Mouse (Mus musculus): ENCODE data around the gene Speg. TPM values are rescaled to one million over a fixed set of nuclear protein-coding genes. Genes with fewer than 3 reads are reported as not detected.

The Speg gene
- polyA plus RNA-seq, 1 experiment from 2014 or later, result 20.1 TPM

DNA sequence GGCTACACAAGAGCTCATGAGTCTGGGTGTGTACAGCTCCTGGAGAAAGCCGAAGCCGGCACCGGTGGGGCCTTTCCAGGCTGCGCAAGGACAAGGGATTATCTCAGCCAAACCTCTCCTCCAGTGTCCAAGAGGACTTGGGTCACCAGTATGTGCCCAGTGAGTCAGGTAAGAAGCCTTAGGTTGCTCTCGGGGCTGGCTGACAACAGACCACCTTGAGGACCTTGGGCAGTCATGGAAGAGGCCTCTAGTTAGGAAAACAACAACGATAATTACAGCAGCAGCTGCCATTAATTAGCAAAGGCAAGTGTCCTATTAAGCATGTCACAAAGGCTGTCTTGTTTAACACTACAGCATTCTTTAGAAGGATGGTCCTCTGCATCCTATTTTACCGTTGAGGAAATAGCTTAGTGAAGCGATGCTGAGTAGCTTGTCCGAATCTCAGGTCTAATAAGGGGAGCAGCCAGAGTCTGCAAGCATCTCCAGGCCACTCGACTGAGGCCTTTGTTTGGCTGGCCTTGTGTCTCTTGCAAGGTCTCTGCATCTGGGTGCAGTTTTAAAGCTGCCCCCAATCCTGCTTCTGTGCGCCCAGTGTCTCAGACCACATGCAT, 48.8 kb downstream of the Speg start:
- H3K27me3 ChIP-seq (replicated peaks), result peaks cover 41% of the 10 kb centered on the region
- no peak overlapping the region for H3K9ac ChIP-seq (replicated peaks)
- peaks cover 23% of the 10 kb centered on the region for H3K4me1 ChIP-seq
- ATAC-seq (ENCODE audit: low FRiP score), result no peak
- peaks cover 11% of the 10 kb centered on the region for H3K36me3 ChIP-seq
- no peak overlapping the region for H3K27ac ChIP-seq (replicated peaks)
- H3K9me3 ChIP-seq (replicated peaks), result no peaks in the 10 kb centered on the region
- no peak overlapping the region for H3K4me3 ChIP-seq (replicated peaks)
- 55% methylated on average over 11 of the region's 11 CpGs for WGBS
- H3K4me2 ChIP-seq, result no peak overlapping the region

DNA sequence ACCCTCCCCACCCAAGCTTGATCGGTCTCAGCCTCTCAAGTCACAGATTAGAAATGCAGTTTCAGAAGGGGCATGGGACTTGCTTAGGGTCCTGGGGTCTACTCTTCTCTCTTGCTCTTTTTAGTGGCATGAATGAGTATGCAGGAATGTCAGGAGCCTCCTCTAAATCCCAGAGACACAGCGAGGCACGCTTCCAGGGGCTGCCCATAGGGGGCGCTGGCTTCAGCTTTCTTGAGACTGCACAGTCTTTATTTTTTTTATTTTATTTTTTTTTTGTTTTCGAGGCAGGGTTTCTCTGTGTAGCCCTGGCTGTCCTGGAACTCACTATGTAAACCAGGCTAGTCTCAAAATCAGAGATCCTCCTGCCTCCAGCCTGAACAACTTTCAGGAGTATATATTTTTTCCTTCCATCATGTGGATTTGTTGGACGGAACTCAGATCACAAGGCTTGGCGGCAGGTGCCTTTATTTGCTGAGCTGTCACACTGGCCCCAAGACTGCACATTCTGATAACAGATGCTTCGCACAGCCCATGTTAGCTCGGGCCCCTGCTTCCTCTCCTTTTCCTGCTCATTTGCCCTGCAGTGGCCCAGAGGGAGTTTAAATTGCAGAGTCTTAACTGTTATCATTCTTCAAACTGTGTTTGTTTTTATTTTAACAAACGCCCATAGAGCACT, 50.8 kb downstream of the Speg start:
- WGBS, result 35% methylated on average over 10 of the region's 10 CpGs
- Histone ChIP-seq H3K9me3 (replicated peaks) (no peaks in the 10 kb centered on the region), H3K27me3 (replicated peaks) (peaks cover 39% of the 10 kb centered on the region), H3K4me1 (peaks cover 23% of the 10 kb centered on the region), H3K9ac (replicated peaks) (no peak overlapping the region), H3K4me3 (replicated peaks) (no peak overlapping the region), H3K36me3 (peaks cover 14% of the 10 kb centered on the region), H3K27ac (replicated peaks) (no peak overlapping the region), H3K4me2 (no peak overlapping the region)
- no peak for ATAC-seq (ENCODE audit: low FRiP score)

DNA sequence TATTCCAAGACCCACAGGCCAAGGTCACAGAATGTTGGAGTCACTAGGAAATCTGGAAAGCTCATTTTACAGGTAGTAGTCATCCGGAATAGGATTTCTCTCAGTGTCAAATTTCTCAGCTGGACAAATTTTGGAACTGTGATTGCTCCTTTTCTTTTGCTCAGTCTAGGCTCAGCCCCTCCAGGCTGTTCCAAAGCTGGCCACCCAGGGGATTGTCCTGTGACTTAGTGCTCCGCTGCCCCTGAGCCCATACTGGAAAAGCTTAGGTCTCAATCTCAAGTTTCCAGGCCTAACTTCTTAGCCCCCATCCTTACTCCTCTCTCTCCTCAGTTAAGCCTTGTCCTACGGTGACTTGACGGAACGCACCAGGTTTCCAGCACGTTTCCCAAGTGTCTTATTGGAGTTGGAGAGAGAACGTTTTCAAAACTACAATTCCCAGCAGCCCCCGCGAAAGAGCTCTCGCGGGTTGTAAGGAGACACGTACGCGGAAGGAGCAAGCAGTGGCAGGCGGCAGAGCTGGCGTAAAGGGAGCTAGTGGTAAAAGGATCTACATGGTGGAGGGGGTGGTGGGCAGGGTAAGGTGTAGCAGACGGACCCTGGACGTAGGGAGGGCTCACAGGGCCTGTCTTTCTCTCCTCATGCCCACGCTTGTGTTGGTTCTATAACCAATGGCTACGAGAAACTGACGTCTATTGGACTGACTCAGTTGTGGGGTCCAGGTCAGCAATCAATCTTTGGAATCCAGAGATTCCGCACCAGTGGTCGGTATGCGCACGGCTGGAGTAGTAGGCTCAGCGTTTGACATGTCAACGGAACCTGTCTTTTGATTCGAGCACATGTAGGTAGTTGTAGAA, 60.6 kb downstream of the Speg start, which contains the start of gene Gmppa:
Gene Gmppa, plus strand, starts transcription at position 456 of the 854 bp plus-strand sequence.
- Histone ChIP-seq H3K27ac (replicated peaks) (peak within 1 kb of the TSS; percentile 78), H3K4me2 (peak within 1 kb of the TSS; percentile 68), H3K9me3 (replicated peaks) (no peaks in the 10 kb centered on the region), H3K9ac (replicated peaks) (peak within 1 kb of the TSS; percentile 62), H3K4me1 (peaks cover 15% of the 10 kb centered on the region), H3K36me3 (no peaks in the 10 kb centered on the region; the same call in 1 of the 2 replicates), H3K27me3 (replicated peaks) (peaks cover 11% of the 10 kb centered on the region; the same call in 1 of the 2 replicates), H3K4me3 (replicated peaks) (peak within 1 kb of the TSS; percentile 59)
- peak; percentile 86 for ATAC-seq (ENCODE audit: low FRiP score)
- 7% methylated on average over 28 of the region's 28 CpGs for WGBS

DNA sequence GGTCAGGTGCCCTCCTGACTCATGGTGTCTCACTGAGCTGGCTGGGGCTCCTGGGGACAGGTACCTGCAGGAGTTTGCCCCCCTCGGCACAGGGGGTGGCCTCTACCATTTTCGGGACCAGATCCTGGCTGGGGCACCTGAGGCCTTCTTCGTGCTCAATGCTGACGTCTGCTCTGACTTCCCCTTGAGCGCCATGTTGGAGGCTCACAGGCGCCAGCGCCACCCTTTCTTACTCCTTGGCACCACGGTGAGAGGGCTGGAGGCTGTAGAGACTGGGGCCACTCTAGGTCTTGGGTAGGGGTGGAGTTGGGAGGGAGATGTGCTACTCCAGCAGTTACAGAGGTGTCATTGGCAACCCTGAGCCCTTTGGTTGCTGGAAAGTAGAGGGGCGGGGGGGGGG, 63.7 kb downstream of the Speg start:
- H3K4me1 ChIP-seq, result peaks cover 35% of the 10 kb centered on the region
- no peaks in the 10 kb centered on the region for H3K27me3 ChIP-seq (replicated peaks)
- H3K4me3 ChIP-seq (replicated peaks), result no peak overlapping the region
- no peak overlapping the region for H3K27ac ChIP-seq (replicated peaks)
- H3K9me3 ChIP-seq (replicated peaks), result no peaks in the 10 kb centered on the region
- no peak for ATAC-seq (ENCODE audit: low FRiP score)
- H3K4me2 ChIP-seq, result no peak overlapping the region
- WGBS, result 82% methylated on average over 8 of the region's 9 CpGs
- H3K36me3 ChIP-seq, result no peaks in the 10 kb centered on the region
- H3K9ac ChIP-seq (replicated peaks), result no peak overlapping the region

DNA sequence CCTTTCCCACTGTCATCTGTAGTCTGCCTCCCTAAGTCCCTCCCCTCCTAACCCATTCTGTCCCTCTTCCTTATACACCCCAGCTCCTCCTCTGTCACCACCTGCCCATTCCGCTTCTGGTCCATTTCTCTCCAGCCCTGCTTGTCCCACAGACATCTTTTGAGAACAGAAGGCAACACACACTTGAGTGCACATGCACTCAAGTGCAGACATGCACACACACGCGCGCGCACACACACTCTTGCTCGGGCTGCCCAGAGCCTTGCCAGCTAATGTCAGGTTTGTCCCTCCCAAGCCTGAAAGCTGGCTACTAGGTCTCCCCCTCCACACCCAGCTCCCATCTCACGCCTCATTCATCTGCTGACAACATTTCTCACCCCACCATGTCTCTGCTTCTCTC, 65.6 kb downstream of the Speg start:
- Histone ChIP-seq H3K4me2 (no peak overlapping the region), H3K36me3 (no peaks in the 10 kb centered on the region), H3K27me3 (replicated peaks) (no peaks in the 10 kb centered on the region), H3K27ac (replicated peaks) (no peak overlapping the region), H3K4me3 (replicated peaks) (no peak overlapping the region), H3K4me1 (peaks cover 51% of the 10 kb centered on the region), H3K9me3 (replicated peaks) (no peaks in the 10 kb centered on the region), H3K9ac (replicated peaks) (no peak overlapping the region)
- no peak for ATAC-seq (ENCODE audit: low FRiP score)
- WGBS, result 83% methylated on average over 7 of the region's 7 CpGs

DNA sequence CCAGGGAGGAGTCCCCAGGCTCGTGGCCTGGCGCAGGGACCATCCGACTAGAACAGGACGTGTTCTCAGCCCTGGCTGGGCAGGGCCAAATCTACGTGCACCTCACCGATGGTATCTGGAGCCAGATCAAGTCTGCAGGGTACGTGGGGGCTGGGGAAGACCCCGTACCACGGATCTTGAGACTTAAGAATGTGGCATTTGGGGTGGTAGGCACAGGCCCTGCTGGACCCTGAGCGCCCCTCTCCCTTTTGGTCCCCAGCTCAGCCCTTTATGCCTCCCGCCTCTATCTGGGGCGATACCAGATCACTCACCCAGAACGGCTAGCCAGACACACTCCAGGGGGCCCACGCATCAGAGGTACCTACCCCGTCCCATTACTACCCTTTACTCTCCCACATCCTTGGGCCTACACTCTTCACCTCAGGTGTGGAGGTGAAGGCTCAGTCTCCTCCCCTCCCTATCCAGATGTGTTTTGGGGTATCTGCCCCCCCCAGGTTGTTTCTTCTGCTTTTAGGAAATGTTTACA, 66.4 kb downstream of the Speg start:
- Histone ChIP-seq H3K4me1 (peaks cover 53% of the 10 kb centered on the region), H3K27me3 (replicated peaks) (no peaks in the 10 kb centered on the region)

DNA sequence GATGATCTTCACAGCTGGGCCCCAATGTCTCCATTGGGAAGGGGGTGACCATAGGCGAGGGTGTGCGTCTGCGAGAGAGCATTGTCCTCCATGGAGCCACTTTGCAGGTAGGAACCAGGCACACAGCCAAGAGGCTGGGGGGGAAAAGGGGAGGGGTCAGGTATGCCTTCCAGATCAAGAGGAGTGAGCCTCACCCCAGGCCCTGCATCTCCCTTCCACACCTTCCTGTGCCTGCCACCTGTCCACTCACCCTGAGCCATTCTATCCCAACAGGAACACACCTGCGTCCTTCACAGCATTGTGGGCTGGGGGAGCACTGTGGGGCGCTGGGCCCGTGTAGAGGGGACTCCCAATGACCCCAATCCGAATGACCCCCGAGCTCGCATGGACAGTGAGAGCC, 67.1 kb downstream of the Speg start:
- Histone ChIP-seq H3K9ac (replicated peaks) (no peak overlapping the region), H3K4me1 (peaks cover 54% of the 10 kb centered on the region), H3K9me3 (replicated peaks) (no peaks in the 10 kb centered on the region), H3K27ac (replicated peaks) (no peak overlapping the region), H3K27me3 (replicated peaks) (no peaks in the 10 kb centered on the region), H3K36me3 (no peaks in the 10 kb centered on the region), H3K4me3 (replicated peaks) (no peak overlapping the region), H3K4me2 (no peak overlapping the region)
- ATAC-seq (ENCODE audit: low FRiP score), result no peak
- 75% methylated on average over 9 of the region's 9 CpGs for WGBS

More for the DNA sequence above, 66.4 kb downstream of the Speg start:
- H3K9ac ChIP-seq (replicated peaks), result no peak overlapping the region
- H3K4me2 ChIP-seq, result no peak overlapping the region
- no peak overlapping the region for H3K4me3 ChIP-seq (replicated peaks)
- H3K27ac ChIP-seq (replicated peaks), result no peak overlapping the region
- no peaks in the 10 kb centered on the region for H3K36me3 ChIP-seq
- no peak for ATAC-seq (ENCODE audit: low FRiP score)
- no peaks in the 10 kb centered on the region for H3K9me3 ChIP-seq (replicated peaks)
- 85% methylated on average over 15 of the region's 15 CpGs for WGBS

DNA sequence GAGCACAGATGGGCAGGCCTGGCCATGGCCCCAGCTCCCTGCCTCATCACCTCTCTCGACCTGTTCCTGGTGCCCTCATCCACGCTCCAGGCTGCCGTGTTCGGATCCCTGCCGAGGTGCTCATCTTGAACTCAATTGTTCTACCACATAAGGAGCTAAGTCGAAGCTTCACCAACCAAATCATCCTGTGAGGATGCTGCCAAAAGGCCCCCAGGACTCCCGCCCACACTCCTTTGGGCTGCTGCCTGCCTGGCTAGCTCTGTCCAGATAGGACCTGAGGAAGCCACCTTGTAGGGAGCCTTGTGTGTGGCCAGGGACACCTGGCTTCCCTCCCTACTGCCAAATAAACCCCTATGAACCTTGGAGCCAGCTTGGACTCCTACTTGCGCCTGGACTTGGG, 67.7 kb downstream of the Speg start:
- no peak for ATAC-seq (ENCODE audit: low FRiP score)
- H3K4me2 ChIP-seq, result no peak overlapping the region
- no peak overlapping the region for H3K9ac ChIP-seq (replicated peaks)

DNA sequence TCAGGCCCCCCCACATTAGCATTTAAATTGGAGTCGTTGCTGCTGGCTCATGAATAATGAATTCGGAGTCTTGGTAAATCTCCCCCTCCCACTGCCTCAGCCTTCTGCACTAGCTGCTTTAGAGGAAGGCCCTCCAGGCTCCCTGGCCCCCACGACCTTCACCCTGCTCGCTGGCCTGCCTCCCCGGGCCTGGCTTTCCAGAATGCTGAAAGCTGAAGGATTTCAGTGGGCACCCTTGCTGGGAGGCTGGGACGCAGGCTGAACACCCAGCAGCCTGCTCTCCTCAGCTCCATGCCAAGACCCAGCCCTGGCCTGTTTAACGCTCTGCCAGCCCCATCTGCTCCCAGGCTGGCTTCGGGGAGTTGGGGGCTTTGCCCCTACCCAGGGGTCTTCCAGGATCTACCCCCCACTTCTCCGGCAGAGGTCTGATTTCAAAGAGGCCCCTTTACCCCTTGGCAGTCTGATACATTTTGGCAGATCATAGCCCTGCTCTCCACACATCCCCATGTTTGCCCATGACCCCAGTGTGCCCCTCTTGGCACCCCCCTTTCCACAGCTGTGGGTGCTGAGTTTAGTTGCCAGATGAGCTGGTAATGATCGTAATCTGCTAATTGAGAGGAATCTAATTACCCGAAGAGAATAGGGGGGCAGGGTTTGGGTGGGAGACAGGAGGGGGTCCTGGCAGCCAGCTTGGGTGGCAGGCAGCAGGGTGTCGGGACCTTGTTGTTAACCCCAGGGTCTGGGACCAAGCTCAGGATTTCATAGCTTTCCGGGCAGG, 68.3 kb downstream of the Speg start:
- H3K27me3 ChIP-seq (replicated peaks), result no peaks in the 10 kb centered on the region
- peak overlapping the region; percentile 30 for H3K4me2 ChIP-seq
- H3K9ac ChIP-seq (replicated peaks), result peak overlapping the region; percentile 21; the same call in 1 of the 2 replicates
- no peak for ATAC-seq (ENCODE audit: low FRiP score)
- H3K4me1 ChIP-seq, result peaks cover 66% of the 10 kb centered on the region
- peak overlapping the region; percentile 79 for H3K27ac ChIP-seq (replicated peaks)
- no peaks in the 10 kb centered on the region for H3K9me3 ChIP-seq (replicated peaks)
- WGBS, result 12% methylated on average over 13 of the region's 13 CpGs
- no peaks in the 10 kb centered on the region for H3K36me3 ChIP-seq
- no peak overlapping the region for H3K4me3 ChIP-seq (replicated peaks)

More for the DNA sequence above, 67.7 kb downstream of the Speg start:
- peaks cover 60% of the 10 kb centered on the region for H3K4me1 ChIP-seq
- WGBS, result 23% methylated on average over 8 of the region's 8 CpGs
- H3K27me3 ChIP-seq (replicated peaks), result no peaks in the 10 kb centered on the region
- H3K4me3 ChIP-seq (replicated peaks), result no peak overlapping the region
- H3K27ac ChIP-seq (replicated peaks), result peak overlapping the region; percentile 79
- H3K9me3 ChIP-seq (replicated peaks), result no peaks in the 10 kb centered on the region
- no peaks in the 10 kb centered on the region for H3K36me3 ChIP-seq

DNA sequence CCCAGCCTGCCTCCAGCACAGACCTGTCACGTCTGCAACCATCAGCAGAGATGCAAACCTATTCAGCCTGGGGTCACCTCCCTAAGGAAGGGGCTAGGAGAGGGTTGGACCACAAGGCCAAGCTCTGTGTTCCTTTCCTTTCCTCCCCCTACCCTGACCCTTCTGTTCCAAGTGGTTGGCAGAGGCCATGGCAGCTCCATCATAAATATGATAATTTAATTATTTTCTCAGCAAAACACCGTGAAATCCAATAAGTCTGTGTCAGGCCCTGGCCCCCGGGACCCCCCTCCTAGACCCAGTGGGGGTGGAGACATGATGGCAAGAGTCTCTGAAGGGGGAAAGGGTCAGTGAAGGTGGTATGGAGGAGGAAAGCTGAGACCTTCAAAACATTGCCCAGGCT, 69.1 kb downstream of the Speg start:
- Histone ChIP-seq H3K4me3 (replicated peaks) (no peak overlapping the region), H3K4me1 (peaks cover 73% of the 10 kb centered on the region), H3K36me3 (no peaks in the 10 kb centered on the region), H3K27me3 (replicated peaks) (peaks cover 4% of the 10 kb centered on the region; the same call in 1 of the 2 replicates), H3K9ac (replicated peaks) (no peak overlapping the region), H3K9me3 (replicated peaks) (no peaks in the 10 kb centered on the region), H3K4me2 (no peak overlapping the region), H3K27ac (replicated peaks) (peak overlapping the region; percentile 79)
- 20% methylated on average over 3 of the region's 3 CpGs for WGBS
- ATAC-seq (ENCODE audit: low FRiP score), result no peak

All from neural tube, embryonic 15.5 days (tissue).